Mouse (Mus musculus): Measurements from ENCODE around the gene Itgae. TPM values are rescaled to one million over a fixed set of nuclear protein-coding genes. Genes with fewer than 3 reads are reported as not detected.
"Not testable (repeated sequence)": the region's sequence is repeated elsewhere in the genome, so short reads cannot be mapped to it uniquely, and the experiment has no call there.

Itgae gene
- polyA plus RNA-seq, 1 experiment = not detected

- no peak for TF ChIP-seq CTCF (IDR thresholded peaks at IDR 0.05; ENCODE audit: low read depth, low read length)
- no peak for TF ChIP-seq POLR2A (IDR thresholded peaks at IDR 0.05; ENCODE audit: borderline replicate concordance, low read depth, low read length)
- Histone ChIP-seq H3K4me3 (ENCODE audit: insufficient read depth, low read length) (no peak overlapping the region), H3K27ac (ENCODE audit: insufficient read depth, low read depth, low read length) (no peak overlapping the region), H3K4me1 (ENCODE audit: control insufficient read depth, insufficient read depth, low read length) (peaks cover 24% of the 10 kb centered on the region)
These were observed 443 bp downstream of the Itgae start for GRCm38 (mm10) chr11:73090826-73091225.

DNA sequence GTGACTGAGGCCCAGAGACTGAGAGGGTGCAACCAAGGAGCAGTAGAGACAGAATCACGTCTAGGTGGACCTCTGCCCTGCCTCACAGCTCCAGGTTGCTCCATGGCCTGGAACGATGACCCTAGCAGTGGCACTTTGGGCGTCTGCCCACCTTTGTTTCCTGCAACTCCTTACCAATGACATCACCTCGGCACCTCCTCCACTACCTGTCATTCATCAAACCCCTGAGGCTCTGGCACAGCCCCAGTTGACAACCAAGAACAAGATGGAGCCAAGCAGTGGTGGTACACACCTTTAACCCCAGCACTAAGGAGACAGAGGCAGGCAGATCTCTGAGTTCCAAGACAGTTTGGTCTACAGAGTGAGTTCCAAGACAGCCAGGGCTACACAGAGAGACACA lies 1.7 kb downstream of the Itgae start:
- Histone ChIP-seq H3K4me1 (ENCODE audit: control insufficient read depth, insufficient read depth, low read length) (peaks cover 27% of the 10 kb centered on the region), H3K27ac (ENCODE audit: insufficient read depth, low read depth, low read length) (no peak overlapping the region), H3K4me3 (ENCODE audit: insufficient read depth, low read length) (no peak overlapping the region)
- TF ChIP-seq POLR2A (IDR thresholded peaks at IDR 0.05; ENCODE audit: borderline replicate concordance, low read depth, low read length) (no peak), CTCF (IDR thresholded peaks at IDR 0.05; ENCODE audit: low read depth, low read length) (no peak)

DNA sequence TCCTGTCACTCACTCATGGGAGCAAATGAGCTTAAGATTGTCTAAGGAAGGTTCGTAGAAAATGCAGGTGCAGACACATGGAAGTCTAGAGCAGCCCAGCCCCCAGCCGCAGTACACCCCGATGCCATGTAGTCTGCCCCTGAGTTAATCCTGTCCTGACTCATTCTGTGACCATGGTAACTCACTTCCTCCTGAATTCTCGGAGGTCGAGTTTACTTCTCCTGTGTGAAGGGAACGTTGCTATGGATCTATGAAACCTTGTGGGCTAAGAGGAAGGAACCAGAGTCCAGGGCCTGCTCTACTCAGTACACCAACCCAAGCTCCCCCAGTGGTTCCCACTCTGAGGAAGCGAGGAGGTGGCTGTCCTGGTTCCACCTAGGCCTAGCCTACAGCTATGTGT lies 2.5 kb downstream of the Itgae start:
- Histone ChIP-seq H3K4me1 (ENCODE audit: control insufficient read depth, insufficient read depth, low read length) (peaks cover 20% of the 10 kb centered on the region), H3K4me3 (ENCODE audit: insufficient read depth, low read length) (no peak overlapping the region), H3K27ac (ENCODE audit: insufficient read depth, low read depth, low read length) (0 out of 2 replicates have a peak overlapping the region, but pooled peaks have one; percentile 19)
- no peak for TF ChIP-seq CTCF (IDR thresholded peaks at IDR 0.05; ENCODE audit: low read depth, low read length)
- TF ChIP-seq POLR2A (IDR thresholded peaks at IDR 0.05; ENCODE audit: borderline replicate concordance, low read depth, low read length) = no peak

DNA sequence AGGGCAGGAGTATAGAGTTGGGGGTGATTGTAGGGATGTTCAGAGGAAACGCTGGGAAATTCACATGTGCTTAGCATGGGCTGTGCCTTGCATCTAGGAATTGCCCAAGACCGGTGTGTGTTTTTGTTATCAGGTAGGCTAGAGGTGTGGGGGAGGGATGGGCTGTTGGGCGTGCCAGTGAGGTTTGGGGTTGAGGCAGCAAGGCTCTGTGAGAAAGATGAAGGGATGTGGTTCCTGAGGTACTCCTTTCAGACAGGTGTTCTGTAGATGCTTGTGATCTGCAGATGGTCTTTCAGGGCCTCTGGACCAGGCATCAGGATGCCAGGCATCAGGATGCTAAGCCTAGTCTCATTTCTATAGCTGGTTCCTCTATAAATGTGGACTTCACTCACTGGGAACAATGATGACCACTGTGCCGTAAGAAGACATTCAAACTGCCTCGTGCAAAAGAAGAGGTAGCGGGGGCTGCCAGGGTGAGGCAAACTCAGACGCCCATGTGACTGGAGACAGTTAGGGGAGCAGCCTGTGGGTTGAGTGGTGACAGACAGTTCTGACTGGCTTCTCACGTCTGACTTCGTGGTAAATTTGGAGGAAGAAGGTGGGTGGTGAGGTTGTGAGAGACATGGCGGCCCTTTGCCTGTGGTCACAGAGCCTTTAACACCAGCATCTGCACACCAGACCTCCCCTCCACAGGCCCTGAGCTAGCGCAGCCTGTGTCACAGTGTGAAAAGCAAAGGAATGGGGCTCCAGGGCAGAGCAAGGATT lies 4.0 kb downstream of the Itgae start:
- H3K4me1 ChIP-seq (ENCODE audit: control insufficient read depth, insufficient read depth, low read length) = peaks cover 20% of the 10 kb centered on the region
- H3K27ac ChIP-seq (ENCODE audit: insufficient read depth, low read depth, low read length) = no peak overlapping the region
- TF ChIP-seq POLR2A (IDR thresholded peaks at IDR 0.05; ENCODE audit: borderline replicate concordance, low read depth, low read length) (no peak), CTCF (IDR thresholded peaks at IDR 0.05; ENCODE audit: low read depth, low read length) (no peak)
- H3K4me3 ChIP-seq (ENCODE audit: insufficient read depth, low read length) = no peak overlapping the region

GRCm38 (mm10) chr11:73098860-73099259 lies 8.5 kb downstream of the Itgae start:
- Histone ChIP-seq H3K4me3 (ENCODE audit: insufficient read depth, low read length) (no peak overlapping the region), H3K4me1 (ENCODE audit: control insufficient read depth, insufficient read depth, low read length) (peaks cover 14% of the 10 kb centered on the region), H3K27ac (ENCODE audit: insufficient read depth, low read depth, low read length) (no peak overlapping the region)
- TF ChIP-seq POLR2A (IDR thresholded peaks at IDR 0.05; ENCODE audit: borderline replicate concordance, low read depth, low read length) (no peak), CTCF (IDR thresholded peaks at IDR 0.05; ENCODE audit: low read depth, low read length) (no peak)

GRCm38 (mm10) chr11:73099976-73100750 lies 9.8 kb downstream of the Itgae start:
- Histone ChIP-seq H3K27ac (ENCODE audit: insufficient read depth, low read depth, low read length) (no peak overlapping the region), H3K4me1 (ENCODE audit: control insufficient read depth, insufficient read depth, low read length) (peaks cover 14% of the 10 kb centered on the region), H3K4me3 (ENCODE audit: insufficient read depth, low read length) (no peak overlapping the region)
- TF ChIP-seq CTCF (IDR thresholded peaks at IDR 0.05; ENCODE audit: low read depth, low read length) = no peak
- TF ChIP-seq POLR2A (IDR thresholded peaks at IDR 0.05; ENCODE audit: borderline replicate concordance, low read depth, low read length) = no peak

GRCm38 (mm10) chr11:73101308-73101707 lies 10.9 kb downstream of the Itgae start:
- TF ChIP-seq CTCF (IDR thresholded peaks at IDR 0.05; ENCODE audit: low read depth, low read length) (no peak), POLR2A (IDR thresholded peaks at IDR 0.05; ENCODE audit: borderline replicate concordance, low read depth, low read length) (no peak)
- Histone ChIP-seq H3K4me3 (ENCODE audit: insufficient read depth, low read length) (no peak overlapping the region), H3K27ac (ENCODE audit: insufficient read depth, low read depth, low read length) (no peak overlapping the region), H3K4me1 (ENCODE audit: control insufficient read depth, insufficient read depth, low read length) (peaks cover 5% of the 10 kb centered on the region)

GRCm38 (mm10) chr11:73105246-73105645 lies 14.9 kb downstream of the Itgae start:
- Histone ChIP-seq H3K4me1 (ENCODE audit: control insufficient read depth, insufficient read depth, low read length) (peaks cover 14% of the 10 kb centered on the region), H3K27ac (ENCODE audit: insufficient read depth, low read depth, low read length) (no peak overlapping the region), H3K4me3 (ENCODE audit: insufficient read depth, low read length) (no peak overlapping the region)
- TF ChIP-seq POLR2A (IDR thresholded peaks at IDR 0.05; ENCODE audit: borderline replicate concordance, low read depth, low read length) (no peak), CTCF (IDR thresholded peaks at IDR 0.05; ENCODE audit: low read depth, low read length) (no peak)

DNA sequence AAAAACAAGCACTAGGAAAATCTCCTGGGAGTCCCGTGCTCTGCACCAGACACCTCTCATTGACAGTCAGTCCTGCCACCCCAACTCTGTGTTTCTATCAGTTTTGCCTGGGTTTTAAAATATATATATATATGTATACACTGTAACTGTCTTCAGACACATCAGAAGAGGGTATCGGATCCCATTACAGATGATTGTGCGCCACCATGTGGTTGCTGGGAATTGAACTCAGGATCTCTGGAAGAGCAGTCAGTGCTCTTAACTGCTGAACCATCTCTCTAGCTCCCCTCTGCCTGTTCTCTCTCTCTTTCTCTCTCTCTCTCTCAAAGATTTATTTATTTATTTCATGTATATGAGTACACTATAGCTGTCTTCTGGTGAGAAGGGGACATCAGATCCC lies 17.0 kb downstream of the Itgae start:
- H3K27ac ChIP-seq (ENCODE audit: insufficient read depth, low read depth, low read length); H3K4me3 ChIP-seq (ENCODE audit: insufficient read depth, low read length); H3K4me1 ChIP-seq (ENCODE audit: control insufficient read depth, insufficient read depth, low read length): not testable (repeated sequence)

DNA sequence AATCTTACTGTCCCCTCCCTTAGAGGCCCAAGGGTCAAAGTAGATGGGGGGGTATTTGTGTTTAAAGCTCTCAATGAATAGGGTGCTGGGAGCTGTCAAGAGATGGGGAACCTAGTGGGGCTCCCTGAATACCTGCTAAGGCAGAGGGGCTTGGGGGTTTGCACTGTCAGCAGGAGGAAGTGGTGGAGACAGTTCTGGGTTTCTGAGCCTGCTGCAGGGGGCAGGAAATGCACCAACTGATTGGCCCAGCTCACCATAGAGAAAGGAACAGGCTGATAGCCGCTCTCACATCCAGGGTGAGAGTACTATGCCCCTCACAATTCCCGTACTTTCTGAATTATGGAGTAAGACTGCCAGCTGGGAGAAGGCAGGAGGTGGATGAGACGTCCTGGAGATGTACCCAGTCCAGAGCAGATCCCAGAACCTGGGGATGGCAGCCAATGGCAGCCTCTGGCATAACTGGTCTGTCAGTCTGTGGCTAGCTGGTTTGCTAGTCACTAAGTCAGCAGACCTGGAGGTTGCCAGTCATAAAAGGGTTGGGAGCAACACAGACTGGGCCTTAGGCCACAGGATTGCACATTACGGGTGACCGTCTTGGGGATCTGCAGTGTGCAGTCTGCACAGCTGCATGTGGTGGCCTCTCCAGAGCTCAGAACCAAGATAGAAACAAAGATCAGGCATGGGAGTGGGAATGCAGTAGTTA lies 18.0 kb downstream of the Itgae start:
- no peak for TF ChIP-seq POLR2A (IDR thresholded peaks at IDR 0.05; ENCODE audit: borderline replicate concordance, low read depth, low read length)
- TF ChIP-seq CTCF (IDR thresholded peaks at IDR 0.05; ENCODE audit: low read depth, low read length) = no peak
- Histone ChIP-seq H3K4me3 (ENCODE audit: insufficient read depth, low read length) (no peak overlapping the region), H3K27ac (ENCODE audit: insufficient read depth, low read depth, low read length) (no peak overlapping the region), H3K4me1 (ENCODE audit: control insufficient read depth, insufficient read depth, low read length) (peaks cover 10% of the 10 kb centered on the region)
